Mouse (Mus musculus) cortical plate, adult 2 months (tissue): Measurements from ENCODE around the gene Ttyh3.

Experiments used
- CTCF ChIP-seq: fragments of 200-500 bp; IDR thresholded peaks from 2 replicates; pipeline ENCODE4 v1.5.1; 2011; ENCODE audit warnings: mild to moderate bottlenecking, control low read depth, low read length; ENCODE audit not compliant: insufficient read depth; ENCODE audit errors: extremely low read depth
- POLR2A ChIP-seq: fragments of 200-500 bp; IDR thresholded peaks from 2 replicates; pipeline ENCODE4 v1.6.1; 2011; ENCODE audit warnings: mild to moderate bottlenecking, low read length, control low read depth; ENCODE audit not compliant: insufficient read depth; ENCODE audit errors: extremely low read depth

GRCm38 (mm10) chr5:140641254-140641928, 7.4 kb downstream of the Ttyh3 start:
- no peak for TF ChIP-seq POLR2A
- TF ChIP-seq CTCF: no peak
